Mouse (Mus musculus) CD4-positive, CD25-positive, alpha-beta regulatory T cell, adult 4 months (primary cell): ENCODE results near the gene Nf2. TPM values are rescaled to one million over a fixed set of nuclear protein-coding genes. Genes with fewer than 3 reads are reported as not detected.
"Not testable (repeated sequence)": the region's sequence is repeated elsewhere in the genome, so short reads cannot be mapped to it uniquely, and the experiment has no call there.

Experiments
- ATAC-seq: one replicate; pipeline ENCODE4 v1.8.0; 2017
- polyA plus RNA-seq, 2 experiments: library from polyadenylated mRNA; unstranded; fragments of 100-300 nt; shearing (Covaris generic); gene quantifications; one replicate each; pipeline ENCODE4 v1.2.1; 2017

Gene Nf2
- polyA plus RNA-seq, 2 experiments from 2014 or later, result 19.2 to 24.2 TPM

- ATAC-seq, result no peak
These were observed 12.0 kb downstream of the Nf2 start for GRCm38 (mm10) chr11:4837342-4837741.

- peak; percentile 41 for ATAC-seq
These were observed 12.6 kb downstream of the Nf2 start for GRCm38 (mm10) chr11:4836755-4837154.

- ATAC-seq, result no peak
These were observed 13.9 kb downstream of the Nf2 start for GRCm38 (mm10) chr11:4835436-4835835.

GRCm38 (mm10) chr11:4833295-4833939 lies 15.9 kb downstream of the Nf2 start:
- ATAC-seq, result no peak

- ATAC-seq, result peak; percentile 46
These were observed 18.3 kb downstream of the Nf2 start for GRCm38 (mm10) chr11:4831066-4831465.

GRCm38 (mm10) chr11:4827916-4828315 lies 21.4 kb downstream of the Nf2 start:
- no peak for ATAC-seq

- no peak for ATAC-seq
These were observed 22.0 kb downstream of the Nf2 start for GRCm38 (mm10) chr11:4827340-4827739.

- ATAC-seq, result no peak
These were observed 23.1 kb downstream of the Nf2 start for GRCm38 (mm10) chr11:4826152-4826778.

- ATAC-seq, result peak; percentile 26
These were observed 25.6 kb downstream of the Nf2 start for GRCm38 (mm10) chr11:4823655-4824312.

GRCm38 (mm10) chr11:4822446-4822842 lies 26.9 kb downstream of the Nf2 start:
- ATAC-seq, result not testable (repeated sequence)

GRCm38 (mm10) chr11:4821492-4822445 lies 27.6 kb downstream of the Nf2 start:
- ATAC-seq, result peak; percentile 62

GRCm38 (mm10) chr11:4814507-4815450 lies 34.6 kb downstream of the Nf2 start:
- ATAC-seq, result no peak

- no peak for ATAC-seq
These were observed 41.0 kb downstream of the Nf2 start for GRCm38 (mm10) chr11:4808311-4808710.

GRCm38 (mm10) chr11:4806031-4806715 lies 43.2 kb downstream of the Nf2 start:
- no peak for ATAC-seq

GRCm38 (mm10) chr11:4804921-4805562 lies 44.3 kb downstream of the Nf2 start:
- peak; percentile 69 for ATAC-seq

- peak; percentile 80 for ATAC-seq
These were observed 45.4 kb downstream of the Nf2 start for GRCm38 (mm10) chr11:4803951-4804350.

- no peak for ATAC-seq
These were observed 45.9 kb downstream of the Nf2 start for GRCm38 (mm10) chr11:4803426-4803825.

GRCm38 (mm10) chr11:4803008-4803407 lies 46.3 kb downstream of the Nf2 start:
- ATAC-seq, result no peak

GRCm38 (mm10) chr11:4802401-4802800 lies 46.9 kb downstream of the Nf2 start:
- ATAC-seq, result not testable (repeated sequence)

- no peak for ATAC-seq
These were observed 48.7 kb downstream of the Nf2 start for GRCm38 (mm10) chr11:4800654-4801053.
